Mouse (Mus musculus): ENCODE results near the gene Tm7sf3. TPM values are rescaled to one million over a fixed set of nuclear protein-coding genes. Genes with fewer than 3 reads are reported as not detected.
A peak's percentile ranks its signal among the peaks of the same experiment; 100 is the strongest.

Tm7sf3 gene
- total RNA-seq (2015) (27.8 and 31.6 TPM in 2 replicates), total RNA-seq (2017) (40.3 and 40.4 TPM in 2 replicates)

- ATAC-seq (ENCODE audit: poor library complexity, severe bottlenecking): peak; percentile 81
Observed at GRCm38 (mm10) chr6:146642276-146643183, at the start of gene Tm7sf3, which contains the start of gene Med21. TSS of gene Tm7sf3 (minus strand) at chr6:146642824. TSS of gene Med21 (plus strand) at chr6:146642547.

DNA sequence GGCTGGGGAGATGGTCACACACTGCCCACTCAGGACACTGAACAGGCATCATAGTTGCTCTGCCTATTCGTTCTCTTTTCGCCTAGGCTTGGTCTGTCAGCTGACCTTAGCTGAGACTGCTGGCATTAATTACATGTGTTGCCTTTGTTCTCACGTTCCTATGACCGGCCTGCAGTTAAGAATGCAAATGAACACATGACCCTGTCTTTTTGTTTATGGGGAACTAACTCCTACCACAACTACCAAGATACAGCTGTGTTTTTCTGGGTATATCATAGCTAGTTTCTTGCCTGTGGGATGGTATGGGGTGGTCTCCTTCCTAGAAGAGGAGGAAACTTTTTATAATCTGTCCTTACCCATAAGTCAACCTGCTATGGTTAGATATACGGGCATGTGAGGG, 46.2 kb upstream of the Tm7sf3 start:
- ATAC-seq (ENCODE audit: poor library complexity, severe bottlenecking): no peak

GRCm38 (mm10) chr6:146688010-146688409, 45.4 kb upstream of the Tm7sf3 start:
- no peak for ATAC-seq (ENCODE audit: poor library complexity, severe bottlenecking)

GRCm38 (mm10) chr6:146686463-146687196, 44.0 kb upstream of the Tm7sf3 start:
- ATAC-seq (ENCODE audit: poor library complexity, severe bottlenecking): peak; percentile 93

DNA sequence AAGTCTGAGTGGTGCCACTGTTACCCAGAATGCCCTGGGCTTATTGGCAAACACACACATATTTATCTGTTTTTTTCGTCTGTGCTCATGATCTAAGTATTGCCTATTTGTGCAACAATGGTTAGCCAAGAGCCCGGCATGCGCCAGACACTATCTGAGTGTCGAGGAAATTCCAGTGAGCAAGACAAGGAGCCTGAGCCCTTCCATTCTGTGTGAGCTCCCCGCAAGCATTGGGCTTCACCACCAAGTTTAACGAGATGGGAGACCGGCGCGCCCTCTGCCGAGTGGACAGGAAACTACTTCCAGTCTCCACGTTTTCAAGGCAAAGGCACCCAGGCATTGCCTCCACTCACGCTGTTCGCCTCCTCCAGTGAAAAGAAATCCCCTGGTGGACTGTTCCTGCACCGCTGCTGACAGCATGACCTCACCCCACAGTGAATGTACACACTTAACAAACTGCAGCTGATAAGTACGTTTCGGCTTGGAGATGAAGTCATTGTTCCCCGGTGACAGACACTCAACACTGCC, 43.2 kb upstream of the Tm7sf3 start:
- peak; percentile 61 for ATAC-seq (ENCODE audit: poor library complexity, severe bottlenecking)

DNA sequence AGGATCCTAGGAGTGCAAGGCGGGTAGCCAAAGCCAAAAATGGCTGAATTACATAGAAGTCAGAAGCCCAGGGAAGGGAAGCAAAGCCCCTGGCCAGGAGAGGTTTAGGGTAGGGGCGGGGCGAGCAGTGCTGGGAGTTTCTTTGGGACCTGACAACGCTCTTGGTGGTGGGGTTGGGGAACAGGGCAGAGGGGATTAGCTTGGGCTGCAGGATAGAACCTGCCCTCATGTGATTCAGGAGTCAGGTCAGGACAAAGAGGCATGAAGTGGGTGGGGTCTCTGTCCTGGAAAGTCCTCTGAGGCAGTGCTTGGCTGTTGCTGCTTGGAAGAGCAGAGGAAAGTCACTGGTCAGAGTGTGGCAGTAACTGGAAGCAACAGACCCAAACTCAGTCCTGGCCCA, 41.3 kb upstream of the Tm7sf3 start:
- no peak for ATAC-seq (ENCODE audit: poor library complexity, severe bottlenecking)

- ATAC-seq (ENCODE audit: poor library complexity, severe bottlenecking): peak; percentile 22
Observed at GRCm38 (mm10) chr6:146678136-146679070, 35.8 kb upstream of the Tm7sf3 start.

DNA sequence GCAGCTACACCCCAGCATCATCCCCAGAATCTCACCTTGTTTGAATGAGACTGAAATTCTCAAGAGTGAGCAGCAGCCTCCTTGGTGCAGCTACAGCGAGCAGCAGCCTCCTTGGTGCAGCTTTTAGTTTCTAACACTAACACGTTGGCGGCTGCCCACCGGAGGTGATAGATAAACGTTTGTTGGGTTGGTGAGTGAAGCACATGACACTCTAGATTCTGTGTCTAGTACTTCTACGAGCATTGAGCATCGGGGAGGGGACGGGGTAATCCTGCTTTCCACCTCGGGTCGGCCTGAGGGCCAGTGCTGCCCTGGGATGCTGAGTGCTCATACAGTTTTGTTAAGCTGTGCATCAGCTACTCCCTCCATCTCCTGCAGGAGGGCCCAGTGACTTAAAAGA, 34.3 kb upstream of the Tm7sf3 start:
- no peak for ATAC-seq (ENCODE audit: poor library complexity, severe bottlenecking)

- peak; percentile 88 for ATAC-seq (ENCODE audit: poor library complexity, severe bottlenecking)
Observed at GRCm38 (mm10) chr6:146674881-146675536, 32.4 kb upstream of the Tm7sf3 start.

DNA sequence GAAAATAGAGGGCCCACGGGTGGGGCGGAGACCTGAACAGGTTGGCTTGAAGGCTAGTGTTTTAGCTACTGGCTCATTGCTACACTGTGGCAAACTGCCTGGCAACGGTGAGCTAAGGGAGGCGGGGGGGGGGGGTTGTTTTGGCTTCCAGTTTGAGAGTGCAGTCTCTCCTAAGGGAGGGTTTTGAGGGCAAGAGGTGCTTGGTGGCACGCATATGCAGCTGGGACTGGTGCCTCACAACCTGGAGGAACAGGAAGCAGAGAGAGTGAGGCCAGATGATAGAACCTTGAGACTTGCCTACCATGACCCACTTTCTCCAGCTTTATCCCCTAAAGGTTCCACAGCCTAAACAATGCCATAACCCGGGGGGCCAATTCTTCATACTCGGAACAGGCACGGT, 31.8 kb upstream of the Tm7sf3 start:
- ATAC-seq (ENCODE audit: poor library complexity, severe bottlenecking): no peak

GRCm38 (mm10) chr6:146673696-146674095, 31.1 kb upstream of the Tm7sf3 start:
- no peak for ATAC-seq (ENCODE audit: poor library complexity, severe bottlenecking)

DNA sequence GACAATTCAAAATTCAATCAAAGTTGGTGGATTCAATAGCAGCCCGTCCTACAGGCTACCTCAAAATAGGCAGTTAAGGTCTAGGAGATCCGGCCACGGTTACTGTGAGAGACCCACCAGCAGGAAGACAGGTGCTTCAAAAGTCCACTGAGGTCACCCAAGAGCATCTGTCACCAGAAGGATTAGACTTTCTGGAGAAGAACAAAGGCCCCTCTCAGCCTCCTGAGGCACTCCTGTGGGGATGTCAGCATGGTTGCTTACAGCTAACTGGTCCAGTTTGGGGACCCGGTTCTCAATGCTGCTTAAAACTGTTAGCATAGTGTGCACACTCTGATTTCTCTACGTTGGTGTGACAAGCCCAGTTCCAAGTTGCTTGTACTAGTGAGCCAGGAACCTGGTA, 29.5 kb upstream of the Tm7sf3 start:
- ATAC-seq (ENCODE audit: poor library complexity, severe bottlenecking): no peak

DNA sequence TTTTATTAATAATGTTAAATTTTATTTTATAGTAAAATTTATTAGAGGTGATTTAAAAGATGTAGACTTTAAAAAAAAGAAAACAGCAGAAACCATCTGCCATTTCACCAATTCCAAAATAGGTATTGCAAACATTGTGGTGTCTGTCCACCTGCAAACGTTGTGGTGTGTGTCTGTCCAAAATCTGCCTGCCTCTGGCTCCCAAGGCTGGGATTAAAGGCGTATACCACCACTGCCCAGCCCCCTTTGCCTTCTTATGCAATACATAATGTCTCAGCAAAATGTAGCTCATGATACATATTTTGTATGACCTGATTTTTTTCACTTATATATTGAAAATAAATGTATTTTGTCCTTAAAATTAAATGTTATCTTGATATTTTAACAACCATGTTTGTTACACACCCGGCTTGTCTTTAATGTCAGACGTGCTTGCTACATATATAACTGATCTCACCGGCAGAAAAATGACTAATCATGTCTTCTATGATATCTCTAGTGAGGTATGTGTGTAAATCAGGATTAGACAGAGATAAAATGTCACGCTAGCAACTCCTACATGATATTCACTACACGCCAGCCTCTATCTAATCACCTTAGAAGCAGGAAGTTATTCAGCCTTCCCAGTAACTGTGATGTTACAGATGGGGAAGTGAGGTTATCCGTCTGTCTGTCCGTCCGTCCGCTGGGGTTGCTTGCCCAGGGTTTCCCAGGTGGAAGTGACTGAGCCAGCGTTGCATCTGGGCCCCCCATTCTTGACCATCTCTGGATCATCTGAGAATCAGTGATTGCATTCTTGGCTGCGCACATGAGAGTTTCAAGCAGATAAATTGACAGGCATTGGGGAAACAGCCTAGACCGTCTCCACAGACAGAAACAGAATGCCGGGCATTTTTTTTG, 28.6 kb upstream of the Tm7sf3 start:
- peak; percentile 28; the same call in 1 of the 2 replicates for ATAC-seq (ENCODE audit: poor library complexity, severe bottlenecking)

- no peak for ATAC-seq (ENCODE audit: poor library complexity, severe bottlenecking)
Observed at GRCm38 (mm10) chr6:146668606-146669005, 26.0 kb upstream of the Tm7sf3 start.

DNA sequence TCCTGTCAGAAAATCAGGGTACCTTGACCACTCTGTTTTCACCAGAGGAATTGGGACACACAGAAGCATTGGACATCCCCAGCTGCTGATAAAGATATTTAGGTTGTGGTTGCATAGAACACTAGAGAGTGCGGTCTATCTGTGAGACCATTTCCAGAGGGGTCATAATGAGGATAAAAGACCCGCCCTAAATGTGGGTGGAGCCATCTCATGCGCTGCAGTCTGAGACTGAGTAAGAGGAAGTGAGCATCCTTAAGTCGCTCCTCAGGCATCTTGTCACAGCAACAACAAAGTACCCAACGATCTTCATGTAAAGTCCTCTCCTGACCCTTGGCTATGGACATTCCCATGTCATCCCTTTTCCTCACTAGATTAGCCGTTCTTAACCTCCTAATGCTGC, 24.2 kb upstream of the Tm7sf3 start:
- peak; percentile 26; the same call in 1 of the 2 replicates for ATAC-seq (ENCODE audit: poor library complexity, severe bottlenecking)

DNA sequence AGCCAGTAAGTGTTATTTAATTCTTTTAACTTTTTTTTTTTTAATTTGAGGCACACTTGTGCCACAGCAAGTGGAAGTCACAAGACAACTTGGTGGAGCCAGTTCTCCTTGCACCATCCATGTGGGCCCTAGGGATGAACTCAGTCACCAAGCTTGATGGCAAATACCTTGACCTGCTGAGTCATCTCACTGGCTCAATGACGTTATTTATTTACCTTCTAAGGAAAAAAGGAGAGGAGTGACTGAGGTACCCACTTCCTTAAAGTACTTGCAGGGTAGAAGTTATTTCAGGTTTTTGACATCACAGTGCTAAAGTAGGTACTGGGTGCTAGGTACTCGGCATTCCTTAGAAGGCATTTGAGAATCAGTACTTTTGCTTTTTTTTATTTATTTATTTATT, 22.8 kb upstream of the Tm7sf3 start:
- ATAC-seq (ENCODE audit: poor library complexity, severe bottlenecking): no peak

DNA sequence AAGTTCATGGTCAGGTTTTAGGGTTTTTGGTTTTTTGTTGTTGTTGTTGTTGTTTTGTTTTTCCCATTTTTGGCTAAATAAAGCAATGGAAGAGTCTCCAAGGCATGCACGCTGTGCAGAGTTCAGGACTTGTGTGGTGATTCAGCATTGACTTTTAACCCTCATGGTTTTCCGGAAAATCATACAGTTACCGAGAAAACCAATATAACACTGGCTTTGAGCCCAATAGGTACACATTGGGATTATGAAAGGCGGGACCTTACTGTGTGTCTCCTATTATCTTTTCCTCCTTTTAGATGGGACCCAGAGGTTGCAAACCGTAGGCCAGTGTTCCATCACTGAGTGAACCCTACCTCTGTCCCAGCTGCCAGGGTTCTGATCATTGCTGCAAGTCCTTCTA, 22.3 kb upstream of the Tm7sf3 start:
- no peak for ATAC-seq (ENCODE audit: poor library complexity, severe bottlenecking)

GRCm38 (mm10) chr6:146664116-146664515, 21.5 kb upstream of the Tm7sf3 start:
- ATAC-seq (ENCODE audit: poor library complexity, severe bottlenecking): no peak

DNA sequence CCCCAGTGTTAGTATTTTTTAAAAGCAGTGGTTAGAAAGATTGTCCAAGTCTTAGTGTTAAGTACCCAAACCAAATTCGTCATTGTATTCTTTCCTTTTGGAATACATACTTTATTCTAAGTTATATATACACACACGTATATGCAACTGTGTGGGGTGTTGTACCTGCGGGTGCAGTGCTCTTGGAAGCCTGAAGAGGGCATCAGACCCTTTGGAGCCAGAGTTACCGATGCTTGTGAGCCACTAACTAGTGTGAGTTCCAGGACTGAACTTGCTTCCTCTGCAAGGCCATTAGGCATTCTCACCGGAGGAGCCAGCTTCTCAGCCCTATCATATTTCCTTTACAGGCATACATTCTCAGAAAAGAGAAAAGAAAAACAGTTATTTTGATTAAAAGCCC, 20.1 kb upstream of the Tm7sf3 start:
- ATAC-seq (ENCODE audit: poor library complexity, severe bottlenecking): peak; percentile 91
